Mouse (Mus musculus): ENCODE data around the gene Tex19.2. TPM values are rescaled to one million over a fixed set of nuclear protein-coding genes. Genes with fewer than 3 reads are reported as not detected.
A peak's percentile ranks its signal among the peaks of the same experiment; 100 is the strongest.

Tex19.2 gene
- 0.44 TPM in 1 of 2 replicates, not detected in the other for polyA plus RNA-seq (2011; ENCODE audit: insufficient read depth, insufficient read length, low read depth, missing spikeins)

DNA sequence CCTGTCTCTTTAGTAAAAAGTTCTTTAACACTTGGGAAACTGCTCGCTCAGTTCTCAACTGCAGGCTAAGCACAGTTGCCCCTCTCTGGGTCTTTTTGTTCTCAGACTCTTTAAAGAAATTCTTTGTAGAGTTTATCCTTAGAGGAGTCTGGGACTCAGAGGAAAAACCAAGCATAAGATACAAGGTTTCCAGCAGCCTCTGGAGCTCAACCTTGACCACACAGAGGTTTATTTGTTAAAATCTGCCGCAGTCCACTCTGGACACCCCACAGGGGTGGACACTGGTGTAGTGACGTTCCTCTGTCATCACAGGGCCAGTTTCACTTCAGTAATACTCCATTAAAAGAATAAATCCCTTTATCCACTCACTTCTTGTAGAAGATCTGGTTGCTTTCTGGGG, at the start of gene Tex19.2:
Tex19.2 (minus strand) TSS at position 101 of the 400 bp plus-strand sequence.
- TF ChIP-seq EP300 (IDR thresholded peaks at IDR 0.05; ENCODE audit: insufficient read depth, low read depth, low read length) (no peak), POLR2A (IDR thresholded peaks at IDR 0.05; ENCODE audit: insufficient read depth, low read length) (no peak), CTCF (IDR thresholded peaks at IDR 0.05; ENCODE audit: low read depth, low read length) (no peak)
- H3K27me3 ChIP-seq (ENCODE audit: control insufficient read depth, insufficient read depth, low read length, poor library complexity, severe bottlenecking): no peaks in the 10 kb centered on the region
- no peak within 1 kb of the TSS for H3K27ac ChIP-seq (ENCODE audit: insufficient read depth, low read length)
- no peaks in the 10 kb centered on the region for H3K36me3 ChIP-seq (ENCODE audit: control insufficient read depth, insufficient read depth, low read length, poor library complexity, severe bottlenecking)
- H3K4me1 ChIP-seq (ENCODE audit: control insufficient read depth, insufficient read depth, low read length): no peaks in the 10 kb centered on the region
- H3K4me3 ChIP-seq (ENCODE audit: low read depth, low read length): no peak within 1 kb of the TSS
- H3K9me3 ChIP-seq (replicated peaks; ENCODE audit: control insufficient read depth, insufficient read depth, low read length, poor library complexity, severe bottlenecking): no peaks in the 10 kb centered on the region
- no peak within 1 kb of the TSS for H3K9ac ChIP-seq (ENCODE audit: low read depth, poor library complexity, severe bottlenecking)

DNA sequence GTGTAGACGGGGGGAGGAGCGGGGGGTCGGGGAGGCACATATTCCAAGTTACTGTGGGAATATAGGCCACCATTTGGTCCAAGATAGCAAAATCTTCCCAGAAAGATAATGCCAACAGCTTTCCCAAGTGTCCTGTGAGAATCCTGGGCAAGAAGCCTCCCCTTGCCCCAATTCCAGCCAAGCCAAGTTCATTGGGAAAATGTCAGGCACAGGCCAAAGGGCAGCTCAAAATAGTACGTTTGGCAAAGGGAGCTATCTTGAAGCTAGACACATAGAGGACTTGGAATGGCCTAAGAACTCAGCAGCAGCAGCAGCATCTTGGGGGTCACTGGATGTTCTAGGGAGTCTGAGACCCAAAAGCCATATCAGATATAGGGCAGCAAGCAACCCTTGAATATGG, 45.3 kb upstream of the Tex19.2 start:
- no peaks in the 10 kb centered on the region for H3K36me3 ChIP-seq (ENCODE audit: control insufficient read depth, insufficient read depth, low read length, poor library complexity, severe bottlenecking)
- H3K4me1 ChIP-seq (ENCODE audit: control insufficient read depth, insufficient read depth, low read length): no peaks in the 10 kb centered on the region
- no peak overlapping the region for H3K27ac ChIP-seq (ENCODE audit: insufficient read depth, low read length)
- TF ChIP-seq CTCF (IDR thresholded peaks at IDR 0.05; ENCODE audit: low read depth, low read length): no peak
- TF ChIP-seq POLR2A (IDR thresholded peaks at IDR 0.05; ENCODE audit: insufficient read depth, low read length): no peak
- no peak for TF ChIP-seq EP300 (IDR thresholded peaks at IDR 0.05; ENCODE audit: insufficient read depth, low read depth, low read length)
- no peak overlapping the region for H3K4me3 ChIP-seq (ENCODE audit: low read depth, low read length)
- H3K9me3 ChIP-seq (replicated peaks; ENCODE audit: control insufficient read depth, insufficient read depth, low read length, poor library complexity, severe bottlenecking): no peaks in the 10 kb centered on the region
- no peak overlapping the region for H3K9ac ChIP-seq (ENCODE audit: low read depth, poor library complexity, severe bottlenecking)
- no peaks in the 10 kb centered on the region for H3K27me3 ChIP-seq (ENCODE audit: control insufficient read depth, insufficient read depth, low read length, poor library complexity, severe bottlenecking)

DNA sequence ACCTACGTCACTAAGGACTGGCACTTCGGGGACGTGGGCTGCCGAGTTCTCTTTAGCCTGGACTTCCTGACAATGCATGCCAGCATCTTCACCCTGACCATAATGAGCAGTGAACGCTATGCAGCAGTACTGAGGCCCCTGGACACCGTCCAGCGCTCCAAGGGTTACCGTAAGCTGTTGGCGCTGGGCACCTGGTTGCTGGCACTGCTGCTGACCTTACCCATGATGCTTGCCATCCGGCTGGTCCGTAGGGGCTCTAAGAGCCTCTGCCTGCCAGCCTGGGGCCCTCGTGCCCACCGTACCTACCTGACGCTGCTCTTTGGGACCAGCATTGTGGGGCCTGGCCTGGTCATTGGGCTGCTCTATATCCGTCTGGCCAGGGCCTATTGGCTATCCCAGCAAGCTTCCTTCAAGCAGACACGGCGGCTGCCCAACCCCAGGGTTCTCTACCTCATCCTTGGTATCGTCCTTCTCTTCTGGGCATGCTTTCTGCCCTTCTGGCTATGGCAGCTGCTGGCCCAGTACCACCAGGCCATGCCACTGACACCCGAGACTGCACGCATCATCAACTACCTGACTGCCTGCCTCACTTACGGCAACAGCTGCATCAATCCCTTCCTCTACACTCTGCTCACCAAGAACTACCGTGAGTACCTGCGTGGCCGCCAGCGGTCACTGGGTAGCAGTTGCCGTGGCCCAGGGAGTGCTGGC, 42.3 kb upstream of the Tex19.2 start:
- H3K4me1 ChIP-seq (ENCODE audit: control insufficient read depth, insufficient read depth, low read length): no peaks in the 10 kb centered on the region
- TF ChIP-seq POLR2A (IDR thresholded peaks at IDR 0.05; ENCODE audit: insufficient read depth, low read length): no peak
- no peak for TF ChIP-seq EP300 (IDR thresholded peaks at IDR 0.05; ENCODE audit: insufficient read depth, low read depth, low read length)
- TF ChIP-seq CTCF (IDR thresholded peaks at IDR 0.05; ENCODE audit: low read depth, low read length): no peak
- no peaks in the 10 kb centered on the region for H3K36me3 ChIP-seq (ENCODE audit: control insufficient read depth, insufficient read depth, low read length, poor library complexity, severe bottlenecking)
- H3K9ac ChIP-seq (ENCODE audit: low read depth, poor library complexity, severe bottlenecking): no peak overlapping the region
- H3K9me3 ChIP-seq (replicated peaks; ENCODE audit: control insufficient read depth, insufficient read depth, low read length, poor library complexity, severe bottlenecking): no peaks in the 10 kb centered on the region
- H3K27ac ChIP-seq (ENCODE audit: insufficient read depth, low read length): no peak overlapping the region
- no peak overlapping the region for H3K4me3 ChIP-seq (ENCODE audit: low read depth, low read length)
- H3K27me3 ChIP-seq (ENCODE audit: control insufficient read depth, insufficient read depth, low read length, poor library complexity, severe bottlenecking): peaks cover 6% of the 10 kb centered on the region

DNA sequence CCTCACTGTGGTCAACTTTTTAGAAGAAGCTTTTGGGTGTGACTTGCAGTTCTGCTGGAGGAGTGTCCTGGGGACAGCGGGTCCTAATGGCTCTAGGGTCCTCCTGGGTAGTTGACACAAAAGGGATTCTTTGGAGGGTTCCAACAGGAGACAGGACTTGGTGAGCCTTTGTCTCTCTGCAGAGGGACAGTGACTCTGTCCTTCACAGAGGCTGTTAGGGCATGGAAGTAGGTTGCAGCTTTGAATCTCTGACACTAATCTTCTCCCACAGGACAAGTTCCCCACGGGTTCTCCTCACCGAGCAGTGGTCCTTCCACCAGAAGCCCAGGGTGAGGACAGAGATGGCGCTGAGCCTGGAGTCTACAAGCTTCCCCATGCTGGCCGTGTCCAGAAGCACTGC, 41.5 kb upstream of the Tex19.2 start, which contains the start of gene Uts2r:
Uts2r (plus strand) TSS at position 301 of the 400 bp plus-strand sequence.
- Histone ChIP-seq H3K9me3 (replicated peaks; ENCODE audit: control insufficient read depth, insufficient read depth, low read length, poor library complexity, severe bottlenecking) (no peaks in the 10 kb centered on the region), H3K4me3 (ENCODE audit: low read depth, low read length) (no peak within 1 kb of the TSS), H3K4me1 (ENCODE audit: control insufficient read depth, insufficient read depth, low read length) (no peaks in the 10 kb centered on the region), H3K9ac (ENCODE audit: low read depth, poor library complexity, severe bottlenecking) (no peak within 1 kb of the TSS), H3K27ac (ENCODE audit: insufficient read depth, low read length) (no peak within 1 kb of the TSS), H3K36me3 (ENCODE audit: control insufficient read depth, insufficient read depth, low read length, poor library complexity, severe bottlenecking) (no peaks in the 10 kb centered on the region), H3K27me3 (ENCODE audit: control insufficient read depth, insufficient read depth, low read length, poor library complexity, severe bottlenecking) (peaks cover 6% of the 10 kb centered on the region)
- no peak for TF ChIP-seq EP300 (IDR thresholded peaks at IDR 0.05; ENCODE audit: insufficient read depth, low read depth, low read length)
- no peak for TF ChIP-seq POLR2A (IDR thresholded peaks at IDR 0.05; ENCODE audit: insufficient read depth, low read length)
- no peak for TF ChIP-seq CTCF (IDR thresholded peaks at IDR 0.05; ENCODE audit: low read depth, low read length)

DNA sequence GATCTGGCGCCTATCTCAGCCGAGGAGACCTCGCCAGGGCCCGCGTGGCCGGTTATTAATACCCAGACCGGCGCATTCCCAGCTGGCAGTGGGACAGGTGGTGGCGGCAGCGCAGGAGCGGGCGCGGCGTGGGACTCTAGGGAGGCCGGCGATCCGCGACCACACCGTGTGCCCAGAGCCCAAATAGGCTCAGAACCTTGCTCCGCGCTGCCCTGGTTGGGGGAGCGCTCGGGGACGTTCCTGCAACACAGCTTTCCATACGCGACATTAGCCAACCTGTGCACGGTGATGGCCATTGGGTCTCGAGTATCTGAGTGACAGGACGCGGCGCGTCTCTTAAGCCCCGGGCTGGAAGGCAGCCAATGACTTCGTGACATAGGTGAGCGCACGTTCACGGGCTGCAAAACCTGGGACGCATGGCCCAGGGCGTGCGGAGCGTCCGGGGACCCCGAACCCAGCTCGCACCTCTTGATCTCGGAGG, 38.0 kb upstream of the Tex19.2 start:
- TF ChIP-seq CTCF (IDR thresholded peaks at IDR 0.05; ENCODE audit: low read depth, low read length): no peak
- no peak for TF ChIP-seq EP300 (IDR thresholded peaks at IDR 0.05; ENCODE audit: insufficient read depth, low read depth, low read length)
- TF ChIP-seq POLR2A (IDR thresholded peaks at IDR 0.05; ENCODE audit: insufficient read depth, low read length): no peak
- Histone ChIP-seq H3K4me3 (ENCODE audit: low read depth, low read length) (peak overlapping the region; percentile 45), H3K27ac (ENCODE audit: insufficient read depth, low read length) (no peak overlapping the region), H3K27me3 (ENCODE audit: control insufficient read depth, insufficient read depth, low read length, poor library complexity, severe bottlenecking) (peaks cover 6% of the 10 kb centered on the region), H3K9ac (ENCODE audit: low read depth, poor library complexity, severe bottlenecking) (peak overlapping the region; percentile 9; the same call in 1 of the 2 replicates), H3K9me3 (replicated peaks; ENCODE audit: control insufficient read depth, insufficient read depth, low read length, poor library complexity, severe bottlenecking) (no peaks in the 10 kb centered on the region), H3K36me3 (ENCODE audit: control insufficient read depth, insufficient read depth, low read length, poor library complexity, severe bottlenecking) (no peaks in the 10 kb centered on the region), H3K4me1 (ENCODE audit: control insufficient read depth, insufficient read depth, low read length) (no peaks in the 10 kb centered on the region)

DNA sequence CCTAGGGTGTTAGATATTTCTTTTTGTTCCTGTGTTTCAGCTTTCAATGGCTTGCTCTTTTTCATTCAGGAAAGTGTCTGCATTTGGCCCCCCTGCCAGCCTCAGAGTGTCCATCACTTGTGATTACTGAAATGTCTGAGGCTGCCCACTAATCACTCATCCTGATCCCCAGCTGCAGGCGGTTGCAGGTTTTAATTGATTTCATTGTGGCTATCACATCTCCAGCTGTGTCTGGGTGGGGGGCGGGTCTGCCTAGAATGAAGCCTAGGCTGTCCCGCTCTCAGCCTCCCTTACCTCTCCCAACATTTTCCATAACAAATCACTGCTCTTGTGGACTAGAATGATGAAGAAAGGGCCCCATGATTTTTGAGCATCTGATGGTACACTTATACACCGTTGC, 35.7 kb upstream of the Tex19.2 start:
- no peaks in the 10 kb centered on the region for H3K4me1 ChIP-seq (ENCODE audit: control insufficient read depth, insufficient read depth, low read length)
- H3K36me3 ChIP-seq (ENCODE audit: control insufficient read depth, insufficient read depth, low read length, poor library complexity, severe bottlenecking): no peaks in the 10 kb centered on the region
- no peak overlapping the region for H3K27ac ChIP-seq (ENCODE audit: insufficient read depth, low read length)
- no peak overlapping the region for H3K4me3 ChIP-seq (ENCODE audit: low read depth, low read length)
- no peak for TF ChIP-seq CTCF (IDR thresholded peaks at IDR 0.05; ENCODE audit: low read depth, low read length)
- H3K27me3 ChIP-seq (ENCODE audit: control insufficient read depth, insufficient read depth, low read length, poor library complexity, severe bottlenecking): peaks cover 6% of the 10 kb centered on the region
- H3K9me3 ChIP-seq (replicated peaks; ENCODE audit: control insufficient read depth, insufficient read depth, low read length, poor library complexity, severe bottlenecking): no peaks in the 10 kb centered on the region
- no peak overlapping the region for H3K9ac ChIP-seq (ENCODE audit: low read depth, poor library complexity, severe bottlenecking)

Data from ES-Bruce4 (cell line).